Mouse (Mus musculus): ENCODE measurements around the gene Klhl30.

DNA sequence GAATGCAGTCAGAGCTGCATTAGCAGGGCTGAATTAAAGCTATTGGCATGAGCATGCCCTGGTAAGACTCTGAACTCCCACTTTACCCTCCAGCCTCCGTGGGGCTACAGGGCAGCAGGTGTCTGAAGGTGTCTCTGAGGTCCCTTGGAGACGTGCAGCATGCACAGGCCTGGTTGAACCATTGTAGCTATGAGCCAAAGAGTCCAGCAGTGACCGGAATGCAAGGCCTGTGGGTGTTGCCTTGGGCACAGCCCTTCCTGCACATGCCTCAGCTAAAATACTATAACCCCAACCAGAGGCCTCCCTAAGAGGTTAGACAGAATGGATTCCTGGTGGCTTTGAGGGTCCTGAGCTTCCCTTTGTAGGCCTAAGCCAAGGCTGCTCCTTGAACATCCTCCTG, 433 bp downstream of the Klhl30 start:
- TF ChIP-seq CTCF (IDR thresholded peaks at IDR 0.05; ENCODE audit: low read depth) (no peak), EP300 (IDR thresholded peaks at IDR 0.05; ENCODE audit: low read depth) (no peak)

All from liver, postnatal 0 days (tissue).